Mouse (Mus musculus): Measurements from ENCODE around the gene Polr1c.

GRCm38 (mm10) chr17:46241471-46241870 is 6.4 kb downstream of the Polr1c start:
- TF ChIP-seq POLR2A (IDR thresholded peaks at IDR 0.05; ENCODE audit: extremely low read depth, insufficient read depth, low read length) (no peak), CTCF (IDR thresholded peaks at IDR 0.05; ENCODE audit: low read depth, low read length) (no peak)

Data from liver, adult 2 months (tissue).